Mouse (Mus musculus) MEL (cell line): Measurements from ENCODE around the gene Pla2r1.

Experiments
- ELF1 ChIP-seq: IDR thresholded peaks from 2 replicates; pipeline ENCODE4 v1.6.1; 2014; ENCODE audit warnings: low read depth, mild to moderate bottlenecking, inconsistent platforms, low read length, improper control_type of control experiment, moderate library complexity
- GATA1 ChIP-seq: IDR thresholded peaks from 2 replicates; pipeline ENCODE4 v1.6.1; 2011; ENCODE audit warnings: low read depth, low read length, improper control_type of control experiment
- MAFK ChIP-seq: IDR thresholded peaks from 2 replicates; pipeline ENCODE4 v1.6.1; 2011; ENCODE audit warnings: low read depth, mild to moderate bottlenecking, low read length, improper control_type of control experiment, borderline replicate concordance
- RAD21 ChIP-seq: IDR thresholded peaks from 2 replicates; pipeline ENCODE4 v1.6.1; 2011; ENCODE audit warnings: mild to moderate bottlenecking, low read depth, low read length, improper control_type of control experiment
- SIN3A ChIP-seq: IDR thresholded peaks from 2 replicates; pipeline ENCODE4 v1.6.1; 2012; ENCODE audit warnings: low read length, improper control_type of control experiment, inconsistent platforms
- TCF12 ChIP-seq: IDR thresholded peaks from 2 replicates; pipeline ENCODE4 v1.6.1; 2014; ENCODE audit warnings: low read depth, mild to moderate bottlenecking, inconsistent platforms, low read length, improper control_type of control experiment, moderate library complexity

DNA sequence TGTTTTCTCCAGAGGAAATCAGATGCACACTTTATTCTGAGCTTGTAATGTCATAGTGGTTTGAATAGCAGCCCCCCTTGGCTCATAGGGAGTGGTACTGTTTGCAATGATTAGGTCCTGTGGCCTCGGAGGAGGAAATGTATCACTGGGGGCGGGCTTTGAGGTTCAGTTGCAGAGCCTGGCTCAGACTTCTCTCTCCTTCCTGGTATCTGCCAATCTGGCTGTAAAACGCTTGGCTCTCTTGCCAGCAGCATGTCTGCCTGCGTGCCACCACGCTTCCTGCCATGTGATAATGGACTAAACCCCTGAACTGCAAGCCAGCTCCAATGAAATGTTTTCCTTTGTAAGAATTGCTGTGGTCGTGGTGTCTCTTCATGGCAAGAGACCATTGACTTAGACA lies 103.4 kb downstream of the Pla2r1 start:
- TF ChIP-seq ELF1, result no peak
- TF ChIP-seq MAFK, result no peak
- TF ChIP-seq GATA1, result no peak
- no peak for TF ChIP-seq SIN3A
- TF ChIP-seq TCF12, result no peak
- no peak for TF ChIP-seq RAD21
